Mouse (Mus musculus) megakaryocyte, embryonic 14.5 days (primary cell): ENCODE results near the gene Matn3.

Experiments used
- FLI1 ChIP-seq: IDR thresholded peaks from 2 replicates; pipeline ENCODE4 v1.6.1; 2012; ENCODE audit warnings: low read length, inconsistent platforms, mixed read lengths
- GATA1 ChIP-seq: IDR thresholded peaks from 3 replicates; pipeline ENCODE4 v1.6.1; 2012; ENCODE audit warnings: mixed read lengths, low read length, inconsistent platforms, borderline replicate concordance

- TF ChIP-seq GATA1 (no peak), FLI1 (no peak)
These were observed 6.6 kb upstream of the Matn3 start for GRCm38 (mm10) chr12:8941131-8941615.
